Mouse (Mus musculus): ENCODE results near the gene Gm8947. TPM values are rescaled to one million over a fixed set of nuclear protein-coding genes. Genes with fewer than 3 reads are reported as not detected.

The Gm8947 gene
- not detected for polyA plus RNA-seq (2014; fragmentation: Illumina TruSeq; extraction: RNeasy Lipid Tissue Mini Kit (QIAGEN cat#74804); ENCODE audit: low read depth, low replicate concordance)

GRCm38 (mm10) chr1:151192075-151192474 is at the start of gene Gm8947:
Gene Gm8947 (plus strand): TSS chr1:151192376.

GRCm38 (mm10) chr1:151182266-151182665 is 9.9 kb upstream of the Gm8947 start, which contains the start of gene Gm47985:
Gene Gm47985 (plus strand): TSS chr1:151182537.

GRCm38 (mm10) chr1:151198120-151198519 is 5.9 kb downstream of the Gm8947 start, which contains the start of gene Gm47995:
Gene Gm47995 (plus strand): TSS chr1:151198448.

GRCm38 (mm10) chr1:151203818-151204217 is 11.6 kb downstream of the Gm8947 start, which contains the start of gene 3110040M04Rik:
Gene 3110040M04Rik (plus strand): TSS chr1:151204121.

GRCm38 (mm10) chr1:151209824-151210355 is 17.7 kb downstream of the Gm8947 start, which contains the start of gene Gm47996:
Gene Gm47996 (plus strand): TSS chr1:151210131.

Other genes starting within 250 kb of the Gm8947 start
- gene Hmcn1, start 198.9 kb upstream of the Gm8947 start, polyA plus RNA-seq (2014; fragmentation: Illumina TruSeq; extraction: RNeasy Lipid Tissue Mini Kit (QIAGEN cat#74804); ENCODE audit: low read depth, low replicate concordance) = 17.2 TPM
- gene Gm47985, start 9.8 kb upstream of the Gm8947 start, polyA plus RNA-seq (2014; fragmentation: Illumina TruSeq; extraction: RNeasy Lipid Tissue Mini Kit (QIAGEN cat#74804); ENCODE audit: low read depth, low replicate concordance) = 2.0 TPM
- gene Gm47995, start 6.1 kb downstream of the Gm8947 start, polyA plus RNA-seq (2014; fragmentation: Illumina TruSeq; extraction: RNeasy Lipid Tissue Mini Kit (QIAGEN cat#74804); ENCODE audit: low read depth, low replicate concordance) = not detected
- gene 3110040M04Rik, start 11.7 kb downstream of the Gm8947 start, polyA plus RNA-seq (2014; fragmentation: Illumina TruSeq; extraction: RNeasy Lipid Tissue Mini Kit (QIAGEN cat#74804); ENCODE audit: low read depth, low replicate concordance) = not detected
- gene Gm47996, start 17.8 kb downstream of the Gm8947 start, polyA plus RNA-seq (2014; fragmentation: Illumina TruSeq; extraction: RNeasy Lipid Tissue Mini Kit (QIAGEN cat#74804); ENCODE audit: low read depth, low replicate concordance) = not detected
- 1,195 TPM for gene Ivns1abp, start 152.1 kb downstream of the Gm8947 start, polyA plus RNA-seq (2014; fragmentation: Illumina TruSeq; extraction: RNeasy Lipid Tissue Mini Kit (QIAGEN cat#74804); ENCODE audit: low read depth, low replicate concordance)
- gene Swt1, start 236.1 kb downstream of the Gm8947 start, polyA plus RNA-seq (2014; fragmentation: Illumina TruSeq; extraction: RNeasy Lipid Tissue Mini Kit (QIAGEN cat#74804); ENCODE audit: low read depth, low replicate concordance) = 5.2 TPM
- 24.7 TPM for gene Trmt1l, start 236.2 kb downstream of the Gm8947 start, polyA plus RNA-seq (2014; fragmentation: Illumina TruSeq; extraction: RNeasy Lipid Tissue Mini Kit (QIAGEN cat#74804); ENCODE audit: low read depth, low replicate concordance)